Mouse (Mus musculus) MEL (cell line): Measurements from ENCODE around the gene Aatk. TPM values are rescaled to one million over a fixed set of nuclear protein-coding genes. Genes with fewer than 3 reads are reported as not detected.

Experiments used
- DNase-seq: peaks from one replicate; pipeline ENCODE4 v3.0.0; 2011; ENCODE audit warnings: low read depth, low spot score
- H3K27ac ChIP-seq: 2 replicates; pipeline ENCODE4 v1.5.1; 2012; ENCODE audit warnings: low read depth, mild to moderate bottlenecking, control low read depth, low read length, moderate library complexity; ENCODE audit not compliant: control insufficient read depth
- H3K27me3 ChIP-seq, 2 experiments: fragments of 150-350 bp in 1 of 2; sonication (generic) in 1 of 2; 2 replicates each; pipeline ENCODE4 v1.6.1; 2012; ENCODE audit warnings: low read length in 2 of 2, mild to moderate bottlenecking in 2 of 2, improper control_type of control experiment in 1 of 2, moderate library complexity in 1 of 2; ENCODE audit not compliant: insufficient read depth in 2 of 2, control insufficient read depth in 1 of 2
- H3K36me3 ChIP-seq, 2 experiments: 2 replicates each; pipeline ENCODE4 v1.6.1; 2012 to 2014; ENCODE audit warnings: low read length in 2 of 2, improper control_type of control experiment in 1 of 2, inconsistent platforms in 1 of 2, mild to moderate bottlenecking in 1 of 2; ENCODE audit not compliant: insufficient read depth in 2 of 2, control insufficient read depth in 1 of 2
- H3K4me1 ChIP-seq, 2 experiments: fragments of 150-350 bp in 1 of 2; sonication (generic) in 1 of 2; 2 replicates each; pipeline ENCODE4 v1.6.1; 2012; ENCODE audit warnings: low read length in 2 of 2, improper control_type of control experiment in 1 of 2, mild to moderate bottlenecking in 1 of 2; ENCODE audit not compliant: insufficient read depth in 2 of 2, control insufficient read depth in 1 of 2
- H3K4me3 ChIP-seq, 2 experiments: fragments of 150-350 bp in 1 of 2; sonication (generic) in 1 of 2; 2 replicates each; pipeline ENCODE4 v1.5.1; 2012; ENCODE audit warnings: low read depth in 2 of 2, low read length in 2 of 2, mild to moderate bottlenecking in 2 of 2, moderate library complexity in 2 of 2, control low read depth in 1 of 2, improper control_type of control experiment in 1 of 2; ENCODE audit not compliant: control insufficient read depth in 1 of 2, insufficient read depth in 1 of 2
- H3K79me2 ChIP-seq: 2 replicates; pipeline ENCODE4 v1.6.1; 2012; ENCODE audit warnings: mild to moderate bottlenecking, low read length, moderate library complexity; ENCODE audit not compliant: control insufficient read depth, poor library complexity, insufficient read depth
- H3K9ac ChIP-seq: 2 replicates; pipeline ENCODE4 v1.6.1; 2012; ENCODE audit warnings: low read depth, mild to moderate bottlenecking, control low read depth, low read length, moderate library complexity; ENCODE audit not compliant: control insufficient read depth, poor library complexity, severe bottlenecking
- H3K9me3 ChIP-seq: fragments of 150-350 bp; sonication (generic); replicated peaks from 2 replicates; pipeline ENCODE4 v1.6.1; 2012; ENCODE audit warnings: mild to moderate bottlenecking, low read length, improper control_type of control experiment, moderate library complexity; ENCODE audit not compliant: insufficient read depth
- BHLHE40 ChIP-seq: IDR thresholded peaks from 2 replicates; pipeline ENCODE4 v1.6.1; 2012; ENCODE audit warnings: low read depth, mild to moderate bottlenecking, inconsistent platforms, low read length, improper control_type of control experiment, borderline replicate concordance
- CHD1 ChIP-seq: IDR thresholded peaks from 2 replicates; pipeline ENCODE4 v1.6.1; 2012; ENCODE audit warnings: low read depth, mild to moderate bottlenecking, inconsistent platforms, low read length, improper control_type of control experiment
- E2F4 ChIP-seq: IDR thresholded peaks from 2 replicates; pipeline ENCODE4 v1.6.1; 2011; ENCODE audit warnings: low read depth, low read length, improper control_type of control experiment, borderline replicate concordance
- ELF1 ChIP-seq: IDR thresholded peaks from 2 replicates; pipeline ENCODE4 v1.6.1; 2014; ENCODE audit warnings: low read depth, mild to moderate bottlenecking, inconsistent platforms, low read length, improper control_type of control experiment, moderate library complexity
- EP300 ChIP-seq, 2 experiments: IDR thresholded peaks; 2 replicates each; pipeline ENCODE4 v1.6.1; 2011; ENCODE audit warnings: improper control_type of control experiment in 2 of 2, low read length in 2 of 2, low read depth in 1 of 2, mild to moderate bottlenecking in 1 of 2
- ETS1 ChIP-seq: IDR thresholded peaks from 2 replicates; pipeline ENCODE4 v1.6.1; 2012; ENCODE audit warnings: low read depth, mild to moderate bottlenecking, inconsistent platforms, low read length, improper control_type of control experiment, moderate library complexity
- GABPA ChIP-seq: IDR thresholded peaks from 2 replicates; pipeline ENCODE4 v1.6.1; 2012; ENCODE audit warnings: low read depth, mild to moderate bottlenecking, inconsistent platforms, low read length, improper control_type of control experiment, moderate library complexity
- HCFC1 ChIP-seq: IDR thresholded peaks from 2 replicates; pipeline ENCODE4 v1.6.1; 2012; ENCODE audit warnings: low read depth, mild to moderate bottlenecking, inconsistent platforms, low read length, improper control_type of control experiment, moderate library complexity
- KAT2A ChIP-seq: conservative IDR thresholded peaks from 2 replicates; pipeline ENCODE4 v1.6.1; 2012; ENCODE audit warnings: low read depth, low read length, improper control_type of control experiment, inconsistent platforms
- MAX ChIP-seq: IDR thresholded peaks from 2 replicates; pipeline ENCODE4 v1.6.1; 2011; ENCODE audit warnings: low read length, improper control_type of control experiment
- MAZ ChIP-seq: IDR thresholded peaks from 2 replicates; pipeline ENCODE4 v1.6.1; 2012; ENCODE audit warnings: low read depth, mild to moderate bottlenecking, inconsistent platforms, low read length, improper control_type of control experiment
- MYC ChIP-seq: IDR thresholded peaks from 2 replicates; pipeline ENCODE4 v1.6.1; 2011; ENCODE audit warnings: low read depth, mild to moderate bottlenecking, low read length, improper control_type of control experiment, moderate library complexity
- NELFE ChIP-seq: IDR thresholded peaks from 2 replicates; pipeline ENCODE4 v1.6.1; 2011; ENCODE audit warnings: low read depth, low read length, improper control_type of control experiment
- POLR2A ChIP-seq, 2 experiments: IDR thresholded peaks; 2 replicates each; pipeline ENCODE4 v1.6.1; 2011 to 2012; ENCODE audit warnings: low read length in 2 of 2, mild to moderate bottlenecking in 2 of 2, control low read depth in 1 of 2, improper control_type of control experiment in 1 of 2, low read depth in 1 of 2, moderate library complexity in 1 of 2; ENCODE audit not compliant: control insufficient read depth in 1 of 2, insufficient read depth in 1 of 2, poor library complexity in 1 of 2
- POLR2AphosphoS2 ChIP-seq: IDR thresholded peaks from 2 replicates; pipeline ENCODE4 v1.6.1; 2011; ENCODE audit warnings: low read length, improper control_type of control experiment
- RAD21 ChIP-seq: IDR thresholded peaks from 2 replicates; pipeline ENCODE4 v1.6.1; 2011; ENCODE audit warnings: mild to moderate bottlenecking, low read depth, low read length, improper control_type of control experiment
- RCOR1 ChIP-seq: IDR thresholded peaks from 2 replicates; pipeline ENCODE4 v1.6.1; 2012; ENCODE audit warnings: low read depth, mild to moderate bottlenecking, inconsistent platforms, low read length, improper control_type of control experiment
- SIN3A ChIP-seq: IDR thresholded peaks from 2 replicates; pipeline ENCODE4 v1.6.1; 2012; ENCODE audit warnings: low read length, improper control_type of control experiment, inconsistent platforms
- SMC3 ChIP-seq: IDR thresholded peaks from 2 replicates; pipeline ENCODE4 v1.6.1; 2011; ENCODE audit warnings: low read depth, low read length, improper control_type of control experiment
- TAL1 ChIP-seq: IDR thresholded peaks from 2 replicates; pipeline ENCODE4 v1.6.1; 2012; ENCODE audit warnings: mild to moderate bottlenecking, inconsistent platforms, low read length, moderate library complexity, mixed read lengths
- UBTF ChIP-seq: IDR thresholded peaks from 2 replicates; pipeline ENCODE4 v1.6.1; 2012; ENCODE audit warnings: low read depth, mild to moderate bottlenecking, inconsistent platforms, low read length, improper control_type of control experiment, moderate library complexity, borderline replicate concordance; ENCODE audit not compliant: insufficient read depth
- USF1 ChIP-seq: IDR thresholded peaks from 2 replicates; pipeline ENCODE4 v1.6.1; 2014; ENCODE audit warnings: low read depth, mild to moderate bottlenecking, inconsistent platforms, low read length, improper control_type of control experiment, moderate library complexity
- USF2 ChIP-seq, 2 experiments: IDR thresholded peaks; 2 replicates each; pipeline ENCODE4 v1.6.1; 2011 to 2012; ENCODE audit warnings: improper control_type of control experiment in 2 of 2, low read length in 2 of 2, borderline replicate concordance in 1 of 2, inconsistent platforms in 1 of 2, low read depth in 1 of 2, mild to moderate bottlenecking in 1 of 2; ENCODE audit not compliant: insufficient read depth in 1 of 2
- ZC3H11A ChIP-seq: IDR thresholded peaks from 2 replicates; pipeline ENCODE4 v1.6.1; 2012; ENCODE audit warnings: low read depth, mild to moderate bottlenecking, inconsistent platforms, low read length, improper control_type of control experiment
- ZMIZ1 ChIP-seq: IDR thresholded peaks from 2 replicates; pipeline ENCODE4 v1.6.1; 2012; ENCODE audit warnings: low read depth, mild to moderate bottlenecking, inconsistent platforms, low read length, improper control_type of control experiment, moderate library complexity
- ZNF384 ChIP-seq: IDR thresholded peaks from 2 replicates; pipeline ENCODE4 v1.6.1; 2012; ENCODE audit warnings: low read depth, mild to moderate bottlenecking, inconsistent platforms, low read length, improper control_type of control experiment
- polyA plus RNA-seq, 2 experiments: library from polyadenylated mRNA; stranded (reverse) in 1 of 2; unstranded in 1 of 2; fragments of >175 nt in 1 of 2; fragments of >200 nt in 1 of 2; gene quantifications; 2 replicates each; pipeline versions ENCODE4 v1.2.1 to v1.2.4; 2012; ENCODE audit warnings: low replicate concordance in 2 of 2, low read depth in 1 of 2; ENCODE audit not compliant: insufficient read length in 2 of 2, insufficient read depth in 1 of 2, missing spikeins in 1 of 2
- total RNA-seq: library from RNA; depleted of rRNA; stranded (reverse); fragments of 300-350 nt; gene quantifications from 2 replicates; pipeline ENCODE4 v1.2.3, GENCODE M21; 2012

Gene Aatk
- total and polyA plus RNA-seq, 3 experiments, result 0.04 TPM; not detected in 2

DNA sequence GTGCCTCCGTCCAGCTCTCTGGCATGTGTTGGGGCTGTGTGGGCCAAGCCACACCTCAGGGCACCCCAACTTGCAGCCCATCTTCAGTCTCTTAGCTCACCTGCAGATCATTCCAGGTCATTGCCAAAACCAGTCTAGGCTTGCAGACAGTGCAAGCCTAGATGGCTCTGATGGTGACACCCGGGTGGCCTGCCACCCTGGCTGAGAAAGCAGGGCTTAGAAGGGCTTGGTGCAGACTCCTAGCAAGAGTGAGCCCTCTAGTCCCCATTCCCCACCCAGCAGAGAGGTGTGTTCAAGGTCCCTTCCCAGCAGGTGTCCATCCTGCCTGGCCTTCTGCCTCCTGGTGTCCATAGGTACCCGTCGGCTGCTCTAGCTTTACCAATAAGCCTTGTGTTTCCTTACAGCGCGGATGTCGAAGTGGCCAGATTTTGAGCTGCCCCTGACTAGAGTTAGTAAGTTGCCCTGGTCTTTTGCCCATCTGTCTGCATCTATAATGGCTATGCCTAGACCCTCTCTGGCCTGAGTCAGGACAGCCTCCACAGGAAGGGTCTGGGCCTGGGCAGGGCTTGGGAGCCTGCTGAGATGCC, 44.2 kb downstream of the Aatk start:
- Histone ChIP-seq H3K79me2 (no peaks in the 10 kb centered on the region), H3K9me3 (no peaks in the 10 kb centered on the region), H3K4me3 (no peak overlapping the region), H3K36me3 (no peaks in the 10 kb centered on the region), H3K27me3 (no peaks in the 10 kb centered on the region), H3K27ac (no peak overlapping the region), H3K4me1 (no peaks in the 10 kb centered on the region), H3K9ac (no peak overlapping the region)
- DNase-seq, result no peak
- no peak for TF ChIP-seq ZC3H11A
- TF ChIP-seq ETS1, result no peak
- no peak for TF ChIP-seq GABPA
- TF ChIP-seq CHD1, result no peak
- no peak for TF ChIP-seq MAX
- no peak for TF ChIP-seq ZMIZ1
- TF ChIP-seq RAD21, result no peak
- no peak for TF ChIP-seq MYC
- TF ChIP-seq SMC3, result no peak
- TF ChIP-seq USF1, result no peak
- no peak for TF ChIP-seq SIN3A
- no peak for TF ChIP-seq KAT2A
- no peak for TF ChIP-seq MAZ
- no peak for TF ChIP-seq HCFC1
- TF ChIP-seq POLR2A (IDR thresholded peaks at IDR 0.05; ENCODE audit: control insufficient read depth in 1 of 2, insufficient read depth in 1 of 2, low read depth in 1 of 2, low read length in 2 of 2, poor library complexity in 1 of 2), result no peak
- TF ChIP-seq POLR2AphosphoS2, result no peak
- no peak for TF ChIP-seq BHLHE40
- no peak for TF ChIP-seq ZNF384
- TF ChIP-seq NELFE, result no peak
- no peak for TF ChIP-seq EP300 (IDR thresholded peaks at IDR 0.05; ENCODE audit: low read depth in 1 of 2, low read length in 2 of 2)

- no peak for DNase-seq
- H3K4me1 ChIP-seq, result no peaks in the 10 kb centered on the region
- H3K4me3 ChIP-seq, result no peak overlapping the region
- no peak overlapping the region for H3K27ac ChIP-seq
- TF ChIP-seq TAL1, result no peak
- no peak for TF ChIP-seq USF2 (IDR thresholded peaks at IDR 0.05; ENCODE audit: borderline replicate concordance in 1 of 2, insufficient read depth in 1 of 2, low read depth in 1 of 2, low read length in 2 of 2)
- TF ChIP-seq RCOR1, result no peak
- TF ChIP-seq ZMIZ1, result no peak
- no peak for TF ChIP-seq NELFE
- TF ChIP-seq E2F4, result no peak
- no peak for TF ChIP-seq USF1
- TF ChIP-seq BHLHE40, result no peak
- TF ChIP-seq KAT2A, result no peak
- TF ChIP-seq ZNF384, result no peak
- TF ChIP-seq ELF1, result no peak
- no peak for TF ChIP-seq SMC3
- TF ChIP-seq UBTF, result no peak
- TF ChIP-seq, all 39 proteins: peak for 0
- no peaks in the 10 kb centered on the region for H3K36me3 ChIP-seq
- no peaks in the 10 kb centered on the region for H3K79me2 ChIP-seq
- no peaks in the 10 kb centered on the region for H3K9me3 ChIP-seq
- no peaks in the 10 kb centered on the region for H3K27me3 ChIP-seq
- no peak overlapping the region for H3K9ac ChIP-seq
Observed at GRCm38 (mm10) chr11:120002041-120002440, 44.9 kb downstream of the Aatk start.
